Mouse (Mus musculus) monocyte, adult 59 days (primary cell): Measurements from ENCODE around the gene Pon3. TPM values are rescaled to one million over a fixed set of nuclear protein-coding genes. Genes with fewer than 3 reads are reported as not detected.

Source experiments
- total RNA-seq, 2 experiments: library from RNA; stranded (reverse); gene quantifications; one replicate each; pipeline ENCODE4 v1.2.4; 2023

The Pon3 gene
- total RNA-seq, result 10 to 100 TPM in 1 of 2 experiments, 1 to 10 TPM in 1; 9.1 to 11.1 TPM

DNA sequence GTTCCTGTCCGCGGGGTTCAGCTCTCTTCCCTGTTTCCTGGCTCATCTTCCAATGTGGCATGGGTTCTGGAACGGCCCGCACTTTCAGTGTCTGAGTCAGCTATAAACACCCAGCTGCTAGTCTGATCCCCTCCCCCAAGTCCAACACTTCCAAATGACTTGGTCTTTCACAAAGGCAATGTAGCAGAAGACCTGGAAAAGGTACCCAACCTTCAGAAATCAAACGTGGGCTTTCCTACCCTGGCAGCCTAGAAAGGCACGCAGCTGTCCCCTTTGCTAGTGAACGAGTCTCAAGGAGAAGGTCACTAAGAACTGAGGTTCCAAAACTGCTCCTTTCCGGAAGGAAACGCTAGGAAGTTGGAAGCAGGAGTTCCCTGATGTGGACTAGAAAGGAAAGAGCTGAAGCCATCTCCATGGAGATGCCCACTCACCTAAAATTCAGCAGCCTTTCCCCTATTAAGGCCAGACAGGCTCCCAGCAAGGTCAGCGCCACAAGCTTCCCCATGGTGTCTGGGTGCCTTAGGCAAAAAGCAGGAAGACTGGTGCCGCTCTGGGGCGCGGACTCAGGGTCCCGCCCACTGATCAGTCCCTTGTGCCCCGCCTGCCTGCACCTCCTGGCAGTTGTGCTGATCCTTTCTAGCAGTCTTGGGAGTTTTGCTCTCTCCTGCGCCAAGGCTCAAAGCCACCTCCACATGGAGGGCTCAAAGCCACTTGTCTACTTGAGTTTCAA is at the start of gene Pon3:
TSS of gene Pon3 (minus strand) at position 565 of the 730 bp plus-strand sequence.

DNA sequence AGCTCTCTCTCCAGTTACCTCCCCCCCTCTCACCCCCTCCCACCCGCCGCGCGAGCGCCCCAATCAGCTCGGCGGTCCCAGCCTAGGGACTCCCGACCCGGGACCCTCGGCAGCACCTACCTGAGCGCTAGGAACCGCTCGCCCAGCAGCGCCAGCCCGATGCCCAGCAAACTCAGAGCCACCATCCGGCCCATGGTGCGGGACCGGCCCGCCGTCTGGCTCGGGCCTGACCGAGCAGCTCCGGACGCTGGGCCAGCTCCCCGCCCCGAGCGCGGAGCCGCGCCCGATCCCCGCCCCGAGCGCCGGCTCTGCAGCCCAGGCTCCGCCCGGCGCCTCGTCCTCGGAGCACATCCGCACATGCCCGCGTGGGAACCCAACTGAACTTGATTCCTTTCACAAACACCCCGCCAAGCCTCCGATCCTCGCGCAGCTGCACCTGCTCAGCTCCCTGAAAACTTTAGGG is 42.0 kb upstream of the Pon3 start, which contains the start of gene Pon2:
TSS of gene Pon2 (minus strand) at position 364 of the 463 bp plus-strand sequence.

DNA sequence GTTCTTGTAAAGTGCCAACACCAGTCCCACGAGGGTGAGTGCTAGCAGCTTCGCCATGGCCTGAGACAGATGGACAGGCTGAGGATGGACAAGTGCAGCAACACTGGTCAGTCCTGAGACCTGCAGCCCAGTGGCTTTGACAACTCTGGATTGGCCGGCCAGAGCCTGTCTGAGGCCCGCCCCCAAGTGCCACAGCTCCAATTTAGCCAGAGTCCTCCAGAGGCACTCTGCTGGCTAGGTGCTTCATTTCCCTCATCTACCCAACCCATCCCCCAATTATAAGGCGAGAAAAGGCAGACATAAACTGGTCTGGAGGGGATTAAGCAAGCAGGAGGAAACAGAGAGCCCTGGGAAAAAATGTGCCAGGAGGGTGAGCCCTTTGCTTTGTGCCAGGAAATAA is 62.4 kb downstream of the Pon3 start, which contains the start of gene Pon1:
TSS of gene Pon1 (minus strand) at position 254 of the 400 bp plus-strand sequence.

Other genes starting within 250 kb of the Pon3 start
- not detected for gene Pon1, start 62.3 kb downstream of the Pon3 start, total RNA-seq
- gene Pon2, start 42.2 kb upstream of the Pon3 start, total RNA-seq, result 10 to 100 TPM; 44.3 to 48.0 TPM
- under 1 TPM; 0.61 to 0.63 TPM for gene Asb4, start 127.1 kb upstream of the Pon3 start, total RNA-seq
- 10 to 100 TPM in 1 of 2 experiments, 1 to 10 TPM in 1; 7.5 to 11.3 TPM for gene Pdk4, start 240.0 kb upstream of the Pon3 start, total RNA-seq